Mouse (Mus musculus) thymus, postnatal 0 days (tissue): ENCODE measurements around the gene Ddx39. TPM values are rescaled to one million over a fixed set of nuclear protein-coding genes. Genes with fewer than 3 reads are reported as not detected.

ENCODE experiments used
- DNase-seq: peaks from one replicate; pipeline ENCODE4 v3.0.0-alpha.2; 2015; ENCODE audit warnings: low spot score
- polyA plus RNA-seq: library from polyadenylated mRNA; unstranded; fragments of >200 nt; fragmentation: Nextera tagmentation; extraction: Ambion mirVana; gene quantifications from 2 replicates; pipeline ENCODE4 v1.2.1, GENCODE M21; 2015

The Ddx39 gene
- 325 and 328 TPM in 2 replicates for polyA plus RNA-seq

GRCm38 (mm10) chr8:83715031-83715690, at the start of gene Ddx39:
Ddx39 (plus strand) TSS chr8:83715177.
- DNase-seq, result peak; percentile 98

- DNase-seq, result no peak
These were observed 48.8 kb upstream of the Ddx39 start, which contains the start of gene Ptger1 for GRCm38 (mm10) chr8:83665969-83666865. Ptger1 (plus strand) TSS chr8:83666678.

GRCm38 (mm10) chr8:83666866-83667234, 48.1 kb upstream of the Ddx39 start:
- no peak for DNase-seq

- DNase-seq, result no peak
These were observed 47.5 kb upstream of the Ddx39 start for GRCm38 (mm10) chr8:83667526-83667925.

GRCm38 (mm10) chr8:83668010-83668916, 46.7 kb upstream of the Ddx39 start:
- peak; percentile 67 for DNase-seq

GRCm38 (mm10) chr8:83669013-83669412, 46.0 kb upstream of the Ddx39 start:
- no peak for DNase-seq

- DNase-seq, result no peak
These were observed 42.0 kb upstream of the Ddx39 start for GRCm38 (mm10) chr8:83672936-83673335.

GRCm38 (mm10) chr8:83674497-83674896, 40.5 kb upstream of the Ddx39 start:
- DNase-seq, result no peak

GRCm38 (mm10) chr8:83679866-83680265, 35.1 kb upstream of the Ddx39 start:
- no peak for DNase-seq

- no peak for DNase-seq
These were observed 34.4 kb upstream of the Ddx39 start for GRCm38 (mm10) chr8:83680603-83681002.

GRCm38 (mm10) chr8:83681099-83681498, 33.9 kb upstream of the Ddx39 start:
- DNase-seq, result no peak

- DNase-seq, result no peak
These were observed 30.5 kb upstream of the Ddx39 start for GRCm38 (mm10) chr8:83684517-83684916.

GRCm38 (mm10) chr8:83689264-83689663, 25.7 kb upstream of the Ddx39 start:
- DNase-seq, result no peak

GRCm38 (mm10) chr8:83693609-83694236, 21.3 kb upstream of the Ddx39 start:
- DNase-seq, result peak; percentile 40

GRCm38 (mm10) chr8:83694369-83695160, 20.4 kb upstream of the Ddx39 start:
- DNase-seq, result no peak

- DNase-seq, result peak; percentile 74
These were observed 19.4 kb upstream of the Ddx39 start for GRCm38 (mm10) chr8:83695351-83696106.

GRCm38 (mm10) chr8:83697374-83698220, 17.4 kb upstream of the Ddx39 start:
- no peak for DNase-seq

- peak; percentile 87 for DNase-seq
These were observed 16.7 kb upstream of the Ddx39 start for GRCm38 (mm10) chr8:83698291-83698660.
